Mouse (Mus musculus): ENCODE results near the gene Golga2. TPM values are rescaled to one million over a fixed set of nuclear protein-coding genes. Genes with fewer than 3 reads are reported as not detected.

Golga2 gene
- polyA plus RNA-seq, 1 experiment = 66.6 TPM

Other genes with a start within 250 kb of the Golga2 start
- gene Fam78a, start 202.5 kb upstream of the Golga2 start, polyA plus RNA-seq (2012; rRNA removed) = 3.2 and 3.7 TPM in 2 replicates
- 31.8 and 34.6 TPM in 2 replicates for gene Plpp7, start 191.9 kb upstream of the Golga2 start, polyA plus RNA-seq (2012; rRNA removed)
- gene Prrc2b, start 136.3 kb upstream of the Golga2 start, polyA plus RNA-seq (2012; rRNA removed) = 106 and 118 TPM in 2 replicates
- gene Pomt1, start 50.8 kb upstream of the Golga2 start, polyA plus RNA-seq (2012; rRNA removed) = 20.4 and 21.6 TPM in 2 replicates
- gene Uck1, start 27.2 kb upstream of the Golga2 start, polyA plus RNA-seq (2012; rRNA removed) = 69.5 and 72.7 TPM in 2 replicates
- 267 and 274 TPM in 2 replicates for gene Swi5, start 691 bp downstream of the Golga2 start, polyA plus RNA-seq (2012; rRNA removed)
- gene Ciz1, start 64.9 kb downstream of the Golga2 start, polyA plus RNA-seq (2012; rRNA removed) = 164 and 170 TPM in 2 replicates
- gene Dnm1, start 66.0 kb downstream of the Golga2 start, polyA plus RNA-seq (2012; rRNA removed) = 1,288 and 1,302 TPM in 2 replicates
- 396 and 571 TPM in 2 replicates for gene 1110008P14Rik, start 94.6 kb downstream of the Golga2 start, polyA plus RNA-seq (2012; rRNA removed)
- 0.18 and 0.80 TPM in 2 replicates for gene Lcn2, start 100.9 kb downstream of the Golga2 start, polyA plus RNA-seq (2012; rRNA removed)
- gene Ptges2, start 108.5 kb downstream of the Golga2 start, polyA plus RNA-seq (2012; rRNA removed) = 53.2 and 59.4 TPM in 2 replicates
- gene Naif1, start 163.1 kb downstream of the Golga2 start, polyA plus RNA-seq (2012; rRNA removed) = 3.1 and 3.2 TPM in 2 replicates
- 44.3 and 49.9 TPM in 2 replicates for gene Slc25a25, start 164.1 kb downstream of the Golga2 start, polyA plus RNA-seq (2012; rRNA removed)
- gene Fam102a, start 247.9 kb downstream of the Golga2 start, polyA plus RNA-seq (2012; rRNA removed) = 34.3 and 41.8 TPM in 2 replicates

Data from frontal cortex, adult 2 months (tissue).